Mouse (Mus musculus): ENCODE measurements at regions not wholly inside any gene's neighbourhood (a gene's known extent, or its start where the extent isn't known, plus 50 kb on each side); places are given as distances from the start of the nearest gene placed in this dataset.

DNA sequence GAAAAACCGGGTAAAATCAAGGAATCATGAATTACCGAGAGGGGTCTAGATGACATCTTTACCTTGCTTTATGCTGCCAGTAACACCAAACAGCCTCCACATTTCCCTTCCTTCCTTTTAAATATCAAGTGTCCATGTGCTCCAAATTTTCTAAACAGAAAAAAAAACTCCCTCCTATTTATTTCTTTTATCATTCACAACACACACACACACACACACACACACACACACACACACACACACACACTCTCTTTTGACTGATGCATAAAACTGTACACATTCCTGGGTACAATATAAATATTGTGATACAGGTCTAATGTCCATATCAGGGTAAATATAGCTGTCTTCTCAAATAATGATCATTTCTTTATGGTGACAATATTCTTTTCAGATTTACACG is 51.3 kb upstream of the Tom1l1 start:
- no peak for ATAC-seq (ENCODE audit: low FRiP score, low TSS enrichment)
- Histone ChIP-seq H3K9ac (ENCODE audit: low read length) (no peak overlapping the region), H3K4me3 (ENCODE audit: low read depth, low read length) (no peak overlapping the region), H3K36me3 (ENCODE audit: control insufficient read depth, insufficient read depth, low read length) (no peaks in the 10 kb centered on the region), H3K4me1 (replicated peaks; ENCODE audit: control insufficient read depth, insufficient read depth) (no peaks in the 10 kb centered on the region), H3K4me2 (replicated peaks; ENCODE audit: low read depth) (no peak overlapping the region), H3K27me3 (ENCODE audit: control insufficient read depth, insufficient read depth, low read length) (no peaks in the 10 kb centered on the region), H3K27ac (replicated peaks) (no peak overlapping the region), H3K9me3 (ENCODE audit: control insufficient read depth, low read length) (no peaks in the 10 kb centered on the region)
- TF ChIP-seq CTCF (IDR thresholded peaks at IDR 0.05; ENCODE audit: low read depth) (no peak), EP300 (optimal IDR thresholded peaks at IDR 0.05) (no peak)
- DNase-seq (ENCODE audit: low spot score) = no peak
- WGBS = 72% methylated on average over 3 of the region's 3 CpGs

DNA sequence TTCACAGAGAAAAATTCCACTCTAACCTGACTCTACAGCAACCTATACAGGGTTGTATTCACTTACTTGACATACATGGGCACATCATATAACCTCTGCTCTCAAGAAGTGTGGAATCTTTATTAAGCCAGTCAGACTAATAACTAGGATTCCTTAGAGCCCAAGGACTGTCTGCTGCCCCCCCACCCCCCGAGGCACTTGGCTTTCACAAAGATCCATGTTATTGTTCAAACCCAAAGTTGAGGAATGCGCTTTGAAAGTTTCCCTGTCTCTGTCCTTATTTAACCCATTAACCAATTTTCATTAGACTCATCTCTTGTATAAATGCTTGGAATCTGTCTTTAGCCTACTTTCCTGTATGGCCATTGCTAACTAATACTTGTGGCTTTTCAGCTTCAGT is 50.6 kb upstream of the Tom1l1 start:
- H3K36me3 ChIP-seq (ENCODE audit: control insufficient read depth, insufficient read depth, low read length) = no peaks in the 10 kb centered on the region
- no peak overlapping the region for H3K4me2 ChIP-seq (replicated peaks; ENCODE audit: low read depth)

More for the DNA sequence above, 50.6 kb upstream of the Tom1l1 start:
- ATAC-seq (ENCODE audit: low FRiP score, low TSS enrichment) (no peak), DNase-seq (ENCODE audit: low spot score) (no peak)
- Histone ChIP-seq H3K4me1 (replicated peaks; ENCODE audit: control insufficient read depth, insufficient read depth) (no peaks in the 10 kb centered on the region), H3K9ac (ENCODE audit: low read length) (no peak overlapping the region), H3K4me3 (ENCODE audit: low read depth, low read length) (no peak overlapping the region), H3K27ac (replicated peaks) (no peak overlapping the region), H3K27me3 (ENCODE audit: control insufficient read depth, insufficient read depth, low read length) (no peaks in the 10 kb centered on the region), H3K9me3 (ENCODE audit: control insufficient read depth, low read length) (no peaks in the 10 kb centered on the region)
- TF ChIP-seq CTCF (IDR thresholded peaks at IDR 0.05; ENCODE audit: low read depth) = no peak
- no peak for TF ChIP-seq EP300 (optimal IDR thresholded peaks at IDR 0.05)
- 58% methylated on average over 2 of the region's 2 CpGs for WGBS

Data from stomach, postnatal 0 days (tissue).